Mouse (Mus musculus): ENCODE results near the gene Nup54.

DNA sequence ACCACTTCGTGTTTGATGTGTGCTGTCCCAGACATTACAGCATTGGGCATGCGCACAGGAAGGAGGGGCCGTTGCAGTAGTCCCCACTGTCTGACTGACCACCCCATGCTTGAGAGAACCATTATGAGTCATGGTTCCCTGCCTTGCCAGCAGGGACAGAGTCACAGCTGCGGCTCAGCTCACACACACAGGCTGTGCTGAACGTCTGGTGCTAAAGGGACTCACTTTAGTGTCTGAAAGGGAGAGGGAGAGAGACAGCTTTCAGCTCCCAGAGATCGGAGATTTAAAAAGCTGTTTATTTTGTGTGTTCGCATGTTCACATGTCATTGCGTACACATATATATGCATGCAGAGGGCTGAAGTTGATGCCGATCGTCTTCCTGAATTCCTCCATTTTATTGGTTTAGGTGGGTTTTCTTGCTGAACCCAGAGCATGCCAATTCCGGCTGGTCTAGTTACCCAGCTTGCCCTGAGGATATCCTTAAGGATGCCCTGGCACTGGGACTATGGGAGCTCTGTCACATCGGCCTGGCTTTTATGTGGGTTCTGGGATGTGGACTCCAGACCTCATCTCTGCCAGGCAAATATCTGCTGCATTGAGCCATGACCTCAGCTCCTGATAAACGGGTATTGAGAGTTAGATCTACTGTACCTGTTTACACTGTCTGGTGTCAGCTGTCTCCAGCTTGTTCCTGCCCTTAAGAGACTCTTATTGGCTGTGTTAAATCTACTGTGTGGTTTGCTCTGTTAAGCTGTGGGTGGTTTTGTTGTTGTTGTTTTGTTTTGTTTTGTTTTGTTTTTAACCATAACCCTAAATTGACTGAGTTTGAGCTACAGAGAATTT lies 65.6 kb downstream of the Nup54 start:
- no peak for TF ChIP-seq EP300 (IDR thresholded peaks at IDR 0.05; ENCODE audit: low read depth)
- TF ChIP-seq CTCF (IDR thresholded peaks at IDR 0.05; ENCODE audit: low read depth): no peak
